Mouse (Mus musculus): ENCODE data around the gene Siglece. TPM values are rescaled to one million over a fixed set of nuclear protein-coding genes. Genes with fewer than 3 reads are reported as not detected.

Gene Siglece
- polyA plus RNA-seq, 1 experiment from 2014 or later = 0.88 TPM

GRCm38 (mm10) chr7:43622927-43623326 lies 37.0 kb downstream of the Siglece start:
- Histone ChIP-seq H3K9ac (ENCODE audit: low read depth, low read length) (no peak overlapping the region), H3K27me3 (replicated peaks; ENCODE audit: control insufficient read depth, insufficient read depth, low read length) (no peaks in the 10 kb centered on the region), H3K36me3 (ENCODE audit: control insufficient read depth, insufficient read depth, low read length) (no peaks in the 10 kb centered on the region), H3K4me3 (ENCODE audit: low read depth, low read length) (no peak overlapping the region), H3K4me2 (ENCODE audit: low read depth, low read length) (no peak overlapping the region), H3K27ac (replicated peaks; ENCODE audit: low read depth, low read length) (no peak overlapping the region), H3K4me1 (ENCODE audit: control insufficient read depth, insufficient read depth, low read length) (no peaks in the 10 kb centered on the region), H3K9me3 (ENCODE audit: control insufficient read depth, low read length) (no peaks in the 10 kb centered on the region)
- DNase-seq (ENCODE audit: low spot score) (no peak), ATAC-seq (ENCODE audit: low read depth) (no peak)
- WGBS = 75% methylated on average over 7 of the region's 7 CpGs

GRCm38 (mm10) chr7:43613816-43614551 lies 46.0 kb downstream of the Siglece start:
- H3K27me3 ChIP-seq (replicated peaks; ENCODE audit: control insufficient read depth, insufficient read depth, low read length) = no peaks in the 10 kb centered on the region
- no peaks in the 10 kb centered on the region for H3K9me3 ChIP-seq (ENCODE audit: control insufficient read depth, low read length)
- 86% methylated on average over 14 of the region's 14 CpGs for WGBS
- no peaks in the 10 kb centered on the region for H3K36me3 ChIP-seq (ENCODE audit: control insufficient read depth, insufficient read depth, low read length)
- no peak for DNase-seq (ENCODE audit: low spot score)
- no peak overlapping the region for H3K4me3 ChIP-seq (ENCODE audit: low read depth, low read length)
- no peak overlapping the region for H3K27ac ChIP-seq (replicated peaks; ENCODE audit: low read depth, low read length)
- H3K4me2 ChIP-seq (ENCODE audit: low read depth, low read length) = no peak overlapping the region
- H3K9ac ChIP-seq (ENCODE audit: low read depth, low read length) = no peak overlapping the region
- H3K4me1 ChIP-seq (ENCODE audit: control insufficient read depth, insufficient read depth, low read length) = no peaks in the 10 kb centered on the region
- ATAC-seq (ENCODE audit: low read depth) = no peak

GRCm38 (mm10) chr7:43608316-43608824 lies 51.6 kb downstream of the Siglece start:
- Histone ChIP-seq H3K36me3 (ENCODE audit: control insufficient read depth, insufficient read depth, low read length) (no peaks in the 10 kb centered on the region), H3K9ac (ENCODE audit: low read depth, low read length) (no peak overlapping the region), H3K4me2 (ENCODE audit: low read depth, low read length) (no peak overlapping the region), H3K9me3 (ENCODE audit: control insufficient read depth, low read length) (no peaks in the 10 kb centered on the region), H3K4me3 (ENCODE audit: low read depth, low read length) (no peak overlapping the region), H3K27ac (replicated peaks; ENCODE audit: low read depth, low read length) (no peak overlapping the region), H3K27me3 (replicated peaks; ENCODE audit: control insufficient read depth, insufficient read depth, low read length) (no peaks in the 10 kb centered on the region), H3K4me1 (ENCODE audit: control insufficient read depth, insufficient read depth, low read length) (no peaks in the 10 kb centered on the region)
- ATAC-seq (ENCODE audit: low read depth) (no peak), DNase-seq (ENCODE audit: low spot score) (no peak)
- 72% methylated on average over 7 of the region's 7 CpGs for WGBS

DNA sequence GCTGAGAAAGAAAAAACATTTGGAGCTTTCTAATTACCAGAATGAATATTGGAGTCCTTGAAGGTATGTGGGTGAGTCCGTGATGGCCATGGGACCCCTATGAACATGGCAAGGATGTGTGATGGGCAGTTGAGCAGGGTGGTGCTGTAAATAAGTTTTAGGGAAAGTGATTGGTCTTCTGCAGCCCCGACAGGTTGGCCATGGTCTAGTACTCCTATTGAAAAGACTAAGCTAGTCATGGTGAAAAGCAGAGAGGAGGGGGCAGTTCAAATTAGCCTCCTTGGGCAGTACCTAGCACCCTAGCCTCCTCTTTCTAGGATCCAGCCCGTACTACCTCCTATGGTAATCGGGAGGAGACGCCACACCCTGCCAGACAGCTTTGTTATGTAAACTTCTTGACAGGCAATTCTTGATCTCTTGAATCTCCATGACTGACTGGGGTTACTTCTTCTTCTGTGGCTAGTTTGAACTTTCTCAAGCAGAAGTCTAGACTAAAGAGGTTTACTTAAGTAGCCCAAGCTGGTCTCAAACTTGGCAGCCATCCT lies 52.1 kb downstream of the Siglece start:
- DNase-seq (ENCODE audit: low spot score) = no peak
- no peak overlapping the region for H3K4me3 ChIP-seq (ENCODE audit: low read depth, low read length)
- H3K27me3 ChIP-seq (replicated peaks; ENCODE audit: control insufficient read depth, insufficient read depth, low read length) = no peaks in the 10 kb centered on the region
- H3K4me2 ChIP-seq (ENCODE audit: low read depth, low read length) = peak overlapping the region; percentile 71; the same call in 1 of the 2 replicates
- WGBS = 54% methylated on average over 5 of the region's 5 CpGs
- H3K27ac ChIP-seq (replicated peaks; ENCODE audit: low read depth, low read length) = no peak overlapping the region
- H3K9me3 ChIP-seq (ENCODE audit: control insufficient read depth, low read length) = no peaks in the 10 kb centered on the region
- no peaks in the 10 kb centered on the region for H3K36me3 ChIP-seq (ENCODE audit: control insufficient read depth, insufficient read depth, low read length)
- no peak overlapping the region for H3K9ac ChIP-seq (ENCODE audit: low read depth, low read length)
- ATAC-seq (ENCODE audit: low read depth) = no peak
- H3K4me1 ChIP-seq (ENCODE audit: control insufficient read depth, insufficient read depth, low read length) = no peaks in the 10 kb centered on the region

DNA sequence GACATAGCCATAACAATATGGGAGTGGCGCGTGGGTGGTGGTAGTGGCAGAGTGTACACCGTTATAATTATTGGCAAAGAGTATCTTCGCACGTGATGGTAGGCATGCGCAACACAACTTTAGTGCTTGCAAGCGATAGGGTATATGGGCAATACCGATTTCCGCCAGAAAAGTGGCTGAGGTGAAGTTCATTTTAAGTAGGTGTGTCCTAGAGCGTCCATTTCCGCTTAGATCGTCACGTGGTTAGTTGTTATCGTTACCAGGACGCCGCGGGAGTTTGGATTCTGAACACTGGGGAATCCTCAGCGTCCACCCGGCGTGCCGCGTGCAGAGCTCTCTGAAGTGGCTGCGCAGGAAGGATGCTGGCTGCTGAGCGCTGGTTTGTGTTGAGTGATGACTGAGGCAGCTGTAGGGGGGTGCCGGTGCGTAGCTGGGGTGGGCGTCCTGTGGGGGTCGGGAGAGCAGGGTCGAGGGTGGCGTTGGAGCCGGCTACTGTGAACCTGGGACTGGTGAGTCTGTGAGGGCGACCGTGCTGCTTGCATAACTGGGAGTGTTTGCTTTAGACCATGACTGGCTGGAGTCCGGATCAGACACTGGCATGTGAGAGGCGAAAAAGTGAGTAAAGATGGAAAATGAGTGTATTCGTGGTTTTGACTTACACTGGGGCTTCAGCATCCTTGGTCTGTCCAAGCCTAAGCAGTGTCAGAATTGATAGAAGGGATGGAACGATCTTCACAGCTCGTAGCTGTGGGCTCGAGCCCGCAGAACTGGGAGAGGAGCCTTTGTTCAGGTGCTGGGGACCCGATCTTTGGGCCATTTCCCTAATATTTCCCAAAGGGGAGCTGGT lies 52.8 kb downstream of the Siglece start, which contains the start of gene Zfp819:
Zfp819 (plus strand) TSS at position 274 of the 847 bp plus-strand sequence.
- peak within 1 kb of the TSS; percentile 48; the same call in 1 of the 2 replicates for H3K9ac ChIP-seq (ENCODE audit: low read depth, low read length)
- 16% methylated on average over 40 of the region's 41 CpGs for WGBS

DNA sequence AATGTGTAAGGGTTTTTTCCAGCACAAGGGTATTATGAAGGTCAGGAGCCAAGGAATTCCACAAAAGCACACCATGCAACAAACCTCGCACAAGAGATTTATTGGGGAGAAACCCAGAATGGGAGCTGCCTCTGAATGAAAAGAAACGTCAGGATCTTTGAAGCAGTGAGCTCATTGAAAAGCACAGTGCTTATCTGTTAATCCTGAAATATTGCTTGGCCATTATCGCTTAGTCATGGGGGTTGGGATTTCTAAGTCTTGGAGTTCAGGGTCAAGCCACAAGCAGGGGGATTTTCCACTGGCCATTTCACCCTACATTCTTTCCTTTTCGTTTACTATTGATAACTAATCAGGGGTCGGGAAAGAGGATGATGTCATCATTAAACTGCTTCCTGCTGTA lies 58.1 kb downstream of the Siglece start:
- H3K4me2 ChIP-seq (ENCODE audit: low read depth, low read length) = no peak overlapping the region
- WGBS = 38% methylated on average over 5 of the region's 5 CpGs
- ATAC-seq (ENCODE audit: low read depth) = no peak
- no peak overlapping the region for H3K27ac ChIP-seq (replicated peaks; ENCODE audit: low read depth, low read length)
- DNase-seq (ENCODE audit: low spot score) = peak; percentile 4
- H3K9me3 ChIP-seq (ENCODE audit: control insufficient read depth, low read length) = no peaks in the 10 kb centered on the region
- no peak overlapping the region for H3K4me3 ChIP-seq (ENCODE audit: low read depth, low read length)
- H3K36me3 ChIP-seq (ENCODE audit: control insufficient read depth, insufficient read depth, low read length) = no peaks in the 10 kb centered on the region
- no peak overlapping the region for H3K9ac ChIP-seq (ENCODE audit: low read depth, low read length)
- no peaks in the 10 kb centered on the region for H3K27me3 ChIP-seq (replicated peaks; ENCODE audit: control insufficient read depth, insufficient read depth, low read length)
- peaks cover 4% of the 10 kb centered on the region; the same call in 1 of the 2 replicates for H3K4me1 ChIP-seq (ENCODE audit: control insufficient read depth, insufficient read depth, low read length)

More for the DNA sequence above, 52.8 kb downstream of the Siglece start, which contains the start of gene Zfp819:
- no peaks in the 10 kb centered on the region for H3K9me3 ChIP-seq (ENCODE audit: control insufficient read depth, low read length)
- H3K27me3 ChIP-seq (replicated peaks; ENCODE audit: control insufficient read depth, insufficient read depth, low read length) = no peaks in the 10 kb centered on the region
- ATAC-seq (ENCODE audit: low read depth) (peak; percentile 92), DNase-seq (ENCODE audit: low spot score) (peak; percentile 87)
- H3K36me3 ChIP-seq (ENCODE audit: control insufficient read depth, insufficient read depth, low read length) = no peaks in the 10 kb centered on the region
- H3K4me3 ChIP-seq (ENCODE audit: low read depth, low read length) = peak within 1 kb of the TSS; percentile 36
- no peak within 1 kb of the TSS for H3K27ac ChIP-seq (replicated peaks; ENCODE audit: low read depth, low read length)
- peak within 1 kb of the TSS; percentile 71 for H3K4me2 ChIP-seq (ENCODE audit: low read depth, low read length)
- peaks cover 4% of the 10 kb centered on the region; the same call in 1 of the 2 replicates for H3K4me1 ChIP-seq (ENCODE audit: control insufficient read depth, insufficient read depth, low read length)

Other genes with a start within 250 kb of the Siglece start
- gene Lim2, start 232.5 kb downstream of the Siglece start, polyA plus RNA-seq (2014; fragmentation: Nextera tagmentation; extraction: Ambion mirVana) = not detected in 2 replicates
- gene Nkg7, start 223.1 kb downstream of the Siglece start, polyA plus RNA-seq (2014; fragmentation: Nextera tagmentation; extraction: Ambion mirVana) = 1.3 and 1.8 TPM in 2 replicates
- gene Cldnd2, start 219.4 kb downstream of the Siglece start, polyA plus RNA-seq (2014; fragmentation: Nextera tagmentation; extraction: Ambion mirVana) = not detected in 2 replicates
- gene Etfb, start 216.1 kb downstream of the Siglece start, polyA plus RNA-seq (2014; fragmentation: Nextera tagmentation; extraction: Ambion mirVana) = 298 and 300 TPM in 2 replicates
- 0.25 TPM in 1 of 2 replicates, not detected in the other for gene Gm45233, start 216.0 kb downstream of the Siglece start, polyA plus RNA-seq (2014; fragmentation: Nextera tagmentation; extraction: Ambion mirVana)
- 3.1 and 3.8 TPM in 2 replicates for gene Vsig10l, start 197.0 kb downstream of the Siglece start, polyA plus RNA-seq (2014; fragmentation: Nextera tagmentation; extraction: Ambion mirVana)
- 0.56 and 0.75 TPM in 2 replicates for gene Iglon5, start 170.1 kb downstream of the Siglece start, polyA plus RNA-seq (2014; fragmentation: Nextera tagmentation; extraction: Ambion mirVana)
- not detected in 2 replicates for gene 4931406B18Rik, start 154.2 kb downstream of the Siglece start, polyA plus RNA-seq (2014; fragmentation: Nextera tagmentation; extraction: Ambion mirVana)
- 2.5 and 2.8 TPM in 2 replicates for gene Cd33, start 115.7 kb downstream of the Siglece start, polyA plus RNA-seq (2014; fragmentation: Nextera tagmentation; extraction: Ambion mirVana)
- 2.7 and 3.3 TPM in 2 replicates for gene Zfp658, start 97.9 kb downstream of the Siglece start, polyA plus RNA-seq (2014; fragmentation: Nextera tagmentation; extraction: Ambion mirVana)
- gene Zfp719, start 80.6 kb downstream of the Siglece start, polyA plus RNA-seq (2014; fragmentation: Nextera tagmentation; extraction: Ambion mirVana) = 13.0 and 14.4 TPM in 2 replicates
- gene Zfp819, start 53.0 kb downstream of the Siglece start, polyA plus RNA-seq (2014; fragmentation: Nextera tagmentation; extraction: Ambion mirVana) = 0.39 and 0.47 TPM in 2 replicates
- gene Ceacam18, start 25.5 kb downstream of the Siglece start, polyA plus RNA-seq (2014; fragmentation: Nextera tagmentation; extraction: Ambion mirVana) = not detected in 2 replicates
- gene Ctu1, start 11.9 kb upstream of the Siglece start, polyA plus RNA-seq (2014; fragmentation: Nextera tagmentation; extraction: Ambion mirVana) = 10.5 and 12.2 TPM in 2 replicates
- gene Klk14, start 30.3 kb upstream of the Siglece start, polyA plus RNA-seq (2014; fragmentation: Nextera tagmentation; extraction: Ambion mirVana) = 0.22 TPM in 1 of 2 replicates, not detected in the other
- gene Klk13, start 52.4 kb upstream of the Siglece start, polyA plus RNA-seq (2014; fragmentation: Nextera tagmentation; extraction: Ambion mirVana) = 1.8 and 3.0 TPM in 2 replicates
- gene Klk12, start 108.7 kb upstream of the Siglece start, polyA plus RNA-seq (2014; fragmentation: Nextera tagmentation; extraction: Ambion mirVana) = 0.37 and 0.65 TPM in 2 replicates
- gene Klk11, start 114.4 kb upstream of the Siglece start, polyA plus RNA-seq (2014; fragmentation: Nextera tagmentation; extraction: Ambion mirVana) = 3.2 and 5.3 TPM in 2 replicates
- gene Klk10, start 120.9 kb upstream of the Siglece start, polyA plus RNA-seq (2014; fragmentation: Nextera tagmentation; extraction: Ambion mirVana) = 8.8 and 17.2 TPM in 2 replicates
- gene Klk9, start 131.7 kb upstream of the Siglece start, polyA plus RNA-seq (2014; fragmentation: Nextera tagmentation; extraction: Ambion mirVana) = 0.28 and 0.49 TPM in 2 replicates
- gene Klk8, start 137.4 kb upstream of the Siglece start, polyA plus RNA-seq (2014; fragmentation: Nextera tagmentation; extraction: Ambion mirVana) = 25.7 and 27.4 TPM in 2 replicates
- 1.1 and 1.6 TPM in 2 replicates for gene Klk7, start 151.1 kb upstream of the Siglece start, polyA plus RNA-seq (2014; fragmentation: Nextera tagmentation; extraction: Ambion mirVana)
- gene Klk6, start 164.3 kb upstream of the Siglece start, polyA plus RNA-seq (2014; fragmentation: Nextera tagmentation; extraction: Ambion mirVana) = 0.18 and 0.42 TPM in 2 replicates
- 1.3 and 1.6 TPM in 2 replicates for gene Klk5, start 181.8 kb upstream of the Siglece start, polyA plus RNA-seq (2014; fragmentation: Nextera tagmentation; extraction: Ambion mirVana)
- gene Klk4, start 221.0 kb upstream of the Siglece start, polyA plus RNA-seq (2014; fragmentation: Nextera tagmentation; extraction: Ambion mirVana) = 0.14 TPM in 1 of 2 replicates, not detected in the other